Mouse (Mus musculus) erythroblast, embryonic 14.5 days (primary cell): ENCODE results near the gene Frmd4b. TPM values are rescaled to one million over a fixed set of nuclear protein-coding genes. Genes with fewer than 3 reads are reported as not detected.

Source experiments
- H3K27me3 ChIP-seq: 2 replicates; pipeline ENCODE4 v1.6.1; 2012; ENCODE audit warnings: inconsistent platforms; ENCODE audit not compliant: control insufficient read depth
- H3K36me3 ChIP-seq: 2 replicates; pipeline ENCODE4 v1.6.1; 2012; ENCODE audit warnings: mild to moderate bottlenecking, inconsistent platforms; ENCODE audit not compliant: control insufficient read depth
- H3K4me1 ChIP-seq: 2 replicates; pipeline ENCODE4 v1.6.1; 2012; ENCODE audit warnings: inconsistent platforms; ENCODE audit not compliant: control insufficient read depth
- H3K4me3 ChIP-seq: replicated peaks from 2 replicates; pipeline ENCODE3; 2012; ENCODE audit warnings: moderate library complexity, mild to moderate bottlenecking, inconsistent platforms
- H3K9me3 ChIP-seq: 2 replicates; pipeline ENCODE4 v1.6.1; 2012; ENCODE audit warnings: low read length, inconsistent platforms, mixed read lengths; ENCODE audit not compliant: control insufficient read depth
- GATA1 ChIP-seq: IDR thresholded peaks from 2 replicates; pipeline ENCODE4 v1.6.1; 2012; ENCODE audit warnings: low read length, inconsistent platforms, mixed read lengths
- TAL1 ChIP-seq: IDR thresholded peaks from 3 replicates; pipeline ENCODE4 v1.6.1; 2012; ENCODE audit warnings: low read length, inconsistent platforms, mixed read lengths
- polyA plus RNA-seq: library from polyadenylated mRNA; stranded (reverse); fragments of >175 nt; gene quantifications from 2 replicates; pipeline ENCODE4 v1.2.3, GENCODE M21; 2012

The Frmd4b gene
- polyA plus RNA-seq, 1 experiment: not detected

DNA sequence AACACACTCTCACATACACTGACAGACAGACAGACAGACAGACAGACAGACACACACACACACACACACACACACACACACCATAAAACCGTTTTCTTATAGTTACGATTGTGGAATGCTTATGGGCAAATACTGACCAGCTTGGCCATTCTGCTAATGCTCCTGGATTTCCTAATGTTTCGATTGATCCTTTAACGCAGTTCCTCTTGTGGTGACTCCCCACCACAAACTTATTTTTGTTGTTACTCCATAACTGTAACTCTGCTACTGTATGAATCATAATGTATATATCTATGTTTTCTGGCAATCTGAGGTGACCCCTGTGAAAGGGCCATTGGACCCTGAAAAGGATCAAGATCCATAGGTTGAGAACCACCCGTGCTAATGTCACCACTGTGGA, 165.1 kb downstream of the Frmd4b start:
- Histone ChIP-seq H3K4me1 (no peaks in the 10 kb centered on the region), H3K9me3 (no peaks in the 10 kb centered on the region), H3K4me3 (no peak overlapping the region), H3K27me3 (peaks cover 3% of the 10 kb centered on the region; the same call in 1 of the 2 replicates), H3K36me3 (no peaks in the 10 kb centered on the region)
- no peak for TF ChIP-seq TAL1
- TF ChIP-seq GATA1: no peak

DNA sequence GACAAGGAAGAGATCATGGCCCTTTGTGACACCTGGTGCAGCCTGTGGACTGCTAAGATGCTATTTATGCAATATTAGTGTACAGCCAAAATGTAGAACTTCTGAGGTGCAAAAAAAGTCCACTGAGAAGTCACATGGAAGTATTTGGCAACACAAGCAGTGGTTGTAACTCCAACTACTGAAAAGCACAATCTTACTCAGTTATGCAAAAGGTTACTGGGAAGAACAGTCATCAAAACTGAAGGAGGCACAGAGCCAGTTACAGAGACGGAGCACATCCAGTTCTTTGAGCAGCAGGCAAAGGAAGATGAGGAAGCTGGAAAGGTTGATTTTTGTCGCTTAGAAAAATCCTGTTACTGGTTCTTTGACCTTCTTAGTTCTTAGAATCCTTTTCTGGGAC, 167.5 kb downstream of the Frmd4b start:
- no peaks in the 10 kb centered on the region for H3K4me1 ChIP-seq
- H3K36me3 ChIP-seq: no peaks in the 10 kb centered on the region
- no peak overlapping the region for H3K4me3 ChIP-seq
- TF ChIP-seq TAL1: no peak
- TF ChIP-seq GATA1: no peak
- H3K27me3 ChIP-seq: no peaks in the 10 kb centered on the region
- no peaks in the 10 kb centered on the region for H3K9me3 ChIP-seq

DNA sequence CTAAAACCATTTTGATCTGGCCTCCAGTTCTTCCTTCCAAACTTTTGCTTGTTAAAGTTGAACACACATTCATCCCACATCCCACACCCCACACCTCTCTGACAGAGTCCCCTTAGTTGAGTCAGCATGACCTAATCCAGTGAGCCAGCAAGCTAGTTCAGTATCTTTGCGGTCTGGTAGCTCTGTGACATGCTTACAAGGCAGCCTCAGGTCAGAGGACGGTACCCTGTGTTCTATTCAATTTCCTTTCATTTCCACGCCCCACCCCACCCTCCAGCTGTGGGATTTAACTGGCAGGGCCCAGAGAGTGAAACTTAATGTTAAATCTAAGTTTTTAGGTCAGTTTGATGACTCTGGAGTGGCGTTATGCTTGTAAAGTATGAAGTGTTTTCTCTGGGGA, 170.3 kb downstream of the Frmd4b start:
- no peak overlapping the region for H3K4me3 ChIP-seq
- H3K4me1 ChIP-seq: no peaks in the 10 kb centered on the region
- H3K27me3 ChIP-seq: no peaks in the 10 kb centered on the region
- no peaks in the 10 kb centered on the region for H3K9me3 ChIP-seq
- no peaks in the 10 kb centered on the region for H3K36me3 ChIP-seq
- TF ChIP-seq GATA1 (no peak), TAL1 (no peak)

DNA sequence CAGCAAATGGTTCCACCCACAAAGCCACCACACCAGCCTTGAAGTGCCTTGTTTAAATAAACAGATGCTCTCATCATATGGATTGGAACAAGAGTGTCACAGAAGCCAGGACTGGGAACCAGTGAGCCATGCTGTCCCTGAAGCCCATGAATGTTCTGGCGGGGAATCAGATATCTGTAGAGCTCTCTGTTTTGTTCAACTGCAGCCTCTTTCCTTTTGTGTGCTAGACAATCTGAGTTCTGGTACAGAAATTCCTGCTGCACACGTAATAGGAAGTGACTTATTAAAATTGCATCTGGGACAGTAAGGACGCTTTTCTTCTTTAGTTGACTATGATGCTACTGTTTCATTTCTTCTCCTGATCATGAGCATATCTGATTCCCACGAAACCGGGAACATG, 173.2 kb downstream of the Frmd4b start:
- no peak for TF ChIP-seq TAL1
- TF ChIP-seq GATA1: no peak
- no peaks in the 10 kb centered on the region for H3K27me3 ChIP-seq
- H3K4me1 ChIP-seq: no peaks in the 10 kb centered on the region

DNA sequence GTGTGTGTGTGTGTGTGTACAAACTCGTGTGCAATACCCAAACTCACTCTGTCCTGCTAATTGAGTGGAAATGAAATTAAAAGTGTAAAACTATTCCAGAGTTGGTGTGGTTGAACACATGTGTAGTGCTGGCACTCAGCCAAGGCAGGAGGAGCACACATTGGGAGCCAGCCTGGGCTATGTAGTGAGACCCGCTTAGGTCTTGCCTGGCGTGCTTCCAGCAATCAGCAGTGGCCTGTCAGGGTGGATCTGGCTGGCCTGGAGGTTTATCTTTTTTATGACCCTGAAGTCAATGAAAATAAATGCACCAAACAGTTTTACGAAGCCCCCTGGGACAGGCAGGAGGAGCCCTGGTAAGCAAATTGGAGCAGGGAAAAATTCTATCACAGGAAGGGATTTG, 173.8 kb downstream of the Frmd4b start:
- Histone ChIP-seq H3K4me3 (no peak overlapping the region), H3K9me3 (no peaks in the 10 kb centered on the region), H3K4me1 (no peaks in the 10 kb centered on the region), H3K27me3 (no peaks in the 10 kb centered on the region), H3K36me3 (no peaks in the 10 kb centered on the region)
- no peak for TF ChIP-seq TAL1

More for the DNA sequence above, 173.2 kb downstream of the Frmd4b start:
- no peak overlapping the region for H3K4me3 ChIP-seq
- no peaks in the 10 kb centered on the region for H3K9me3 ChIP-seq
- H3K36me3 ChIP-seq: no peaks in the 10 kb centered on the region

DNA sequence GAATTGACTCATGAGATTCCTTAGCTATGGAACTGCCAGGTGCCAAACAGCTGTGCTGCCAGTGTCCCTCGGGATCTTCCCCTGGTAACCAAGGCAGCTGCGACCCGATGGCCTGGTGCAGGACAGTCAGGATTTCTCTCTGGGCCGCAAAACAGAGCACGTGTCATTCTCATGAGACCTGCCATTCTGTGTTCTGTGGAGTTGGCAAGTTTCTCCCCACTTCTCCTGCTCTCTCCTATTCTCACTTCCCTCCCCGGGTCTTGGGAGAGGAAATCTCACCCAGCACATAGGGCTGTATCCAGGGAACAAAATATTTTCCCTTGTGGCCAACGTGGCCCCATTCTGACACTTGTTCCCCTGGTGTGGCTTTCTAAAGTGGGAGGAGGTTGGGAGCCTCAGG, 176.0 kb downstream of the Frmd4b start:
- no peaks in the 10 kb centered on the region for H3K36me3 ChIP-seq
- H3K9me3 ChIP-seq: no peaks in the 10 kb centered on the region
- H3K27me3 ChIP-seq: no peaks in the 10 kb centered on the region
- no peaks in the 10 kb centered on the region for H3K4me1 ChIP-seq
- no peak overlapping the region for H3K4me3 ChIP-seq
- TF ChIP-seq TAL1: no peak
- no peak for TF ChIP-seq GATA1

DNA sequence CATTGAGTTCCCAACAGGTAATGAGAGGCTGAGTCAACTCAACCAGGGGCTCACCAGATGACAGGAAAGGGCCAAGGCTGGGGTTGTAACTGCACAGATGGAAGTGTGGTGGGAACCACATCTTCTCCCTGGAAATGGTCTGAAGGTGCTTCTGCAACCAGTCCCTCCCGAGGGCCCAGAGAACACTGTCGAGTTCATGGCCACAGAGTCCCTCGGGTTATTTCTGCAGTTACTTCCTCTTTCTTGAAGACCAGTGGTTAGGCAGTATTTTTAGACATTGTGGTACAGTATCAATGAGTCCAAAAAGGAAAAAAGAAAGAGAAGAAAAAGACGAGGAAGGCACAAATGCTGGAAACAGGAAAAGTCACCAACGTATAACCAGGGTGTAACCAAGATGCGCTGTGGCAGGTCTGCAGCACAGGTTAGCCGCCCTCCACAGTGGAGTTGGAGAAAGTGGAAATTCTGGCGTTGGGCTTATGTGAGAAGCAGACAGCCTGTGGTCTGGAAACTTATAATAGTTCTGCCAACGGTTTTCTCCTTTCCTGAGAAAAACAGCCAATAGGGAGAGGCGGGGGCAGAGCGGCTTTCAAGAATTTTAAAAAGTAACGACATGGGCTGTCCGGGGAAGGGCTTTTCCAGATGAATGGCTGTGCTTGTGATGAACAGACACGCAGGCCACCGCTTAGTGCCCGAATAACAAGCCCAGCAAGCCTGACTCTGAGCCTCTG, 178.3 kb downstream of the Frmd4b start:
- Histone ChIP-seq H3K4me1 (no peaks in the 10 kb centered on the region), H3K4me3 (no peak overlapping the region), H3K9me3 (no peaks in the 10 kb centered on the region), H3K36me3 (no peaks in the 10 kb centered on the region), H3K27me3 (no peaks in the 10 kb centered on the region)
- TF ChIP-seq GATA1 (no peak), TAL1 (no peak)

DNA sequence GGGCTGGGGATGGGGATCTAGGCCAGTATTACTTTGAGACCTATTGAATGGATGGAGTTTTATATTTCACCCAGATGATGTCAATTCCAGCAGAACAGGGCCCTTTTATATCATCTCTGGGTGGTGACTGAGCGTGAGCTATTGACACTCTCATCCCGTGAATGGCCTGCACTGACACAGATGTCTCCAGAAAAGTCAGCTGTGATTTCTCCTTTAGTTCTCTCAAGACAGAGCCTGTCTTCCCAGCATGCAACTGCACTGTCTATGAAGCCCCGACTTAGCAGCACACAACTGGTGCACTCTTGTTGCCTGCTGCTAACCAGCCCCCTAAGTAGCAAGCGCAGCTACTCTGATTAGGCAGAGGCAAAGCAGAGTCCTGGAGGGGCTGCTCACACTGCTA, 182.6 kb downstream of the Frmd4b start:
- TF ChIP-seq GATA1 (no peak), TAL1 (no peak)
- H3K9me3 ChIP-seq: no peaks in the 10 kb centered on the region
- H3K4me3 ChIP-seq: no peak overlapping the region
- no peaks in the 10 kb centered on the region for H3K27me3 ChIP-seq
- no peaks in the 10 kb centered on the region for H3K36me3 ChIP-seq
- H3K4me1 ChIP-seq: no peaks in the 10 kb centered on the region

DNA sequence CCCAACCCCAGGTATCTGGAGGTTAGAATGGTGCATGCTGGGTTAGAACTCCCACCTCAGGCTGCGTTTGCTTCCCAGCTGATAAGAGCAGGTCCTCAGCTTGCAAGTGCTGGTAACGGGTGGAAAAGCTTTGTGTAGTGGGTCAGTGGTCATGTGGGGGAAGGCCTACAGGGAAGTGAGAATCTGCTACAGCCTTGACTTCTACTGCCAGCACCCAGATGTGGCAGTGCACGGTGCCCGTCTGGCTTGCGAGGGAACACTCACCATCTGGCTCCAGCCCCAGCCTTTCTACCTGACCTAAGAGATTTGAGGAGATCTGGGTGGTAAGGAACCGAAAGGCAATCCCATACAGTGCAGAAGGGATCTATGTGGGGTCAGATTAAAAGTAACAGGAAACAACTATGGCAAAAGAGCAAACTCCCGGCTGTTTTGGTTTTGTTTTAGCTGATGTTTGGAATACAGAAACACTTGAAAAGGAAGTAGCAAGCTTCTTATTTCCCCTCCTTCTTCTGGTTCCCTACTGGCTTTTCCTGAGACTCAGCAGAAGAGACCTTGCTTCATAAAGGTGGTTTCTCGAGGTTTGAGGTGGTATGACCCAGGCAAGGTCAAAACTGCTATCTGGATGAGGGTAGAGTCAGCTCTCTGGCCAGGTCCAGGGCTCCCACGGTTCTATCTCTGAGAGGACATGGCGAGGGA, 185.9 kb downstream of the Frmd4b start:
- Histone ChIP-seq H3K4me1 (no peaks in the 10 kb centered on the region), H3K4me3 (no peak overlapping the region)
- TF ChIP-seq TAL1: no peak
- TF ChIP-seq GATA1: no peak

DNA sequence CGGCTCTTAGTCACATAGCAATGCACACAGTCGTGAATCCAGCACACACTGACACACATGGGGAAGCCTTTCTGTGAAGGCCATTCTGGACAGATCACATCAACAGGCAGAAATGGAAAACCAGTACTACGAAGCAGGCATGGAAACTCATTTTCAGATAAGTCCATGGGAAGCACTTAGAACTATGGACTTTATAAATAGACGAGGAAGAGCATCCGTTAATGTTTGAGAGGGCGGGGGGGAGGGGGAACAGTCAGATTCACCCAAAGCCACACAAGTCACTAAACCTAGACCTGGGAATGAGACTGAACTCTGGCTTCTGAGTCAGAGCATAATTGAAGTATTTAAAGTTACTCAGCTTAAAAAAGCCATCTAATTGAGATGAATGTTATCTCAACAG, 186.8 kb downstream of the Frmd4b start:
- no peaks in the 10 kb centered on the region for H3K4me1 ChIP-seq
- H3K4me3 ChIP-seq: no peak overlapping the region

More for the DNA sequence above, 185.9 kb downstream of the Frmd4b start:
- no peaks in the 10 kb centered on the region for H3K36me3 ChIP-seq
- no peaks in the 10 kb centered on the region for H3K27me3 ChIP-seq
- H3K9me3 ChIP-seq: no peaks in the 10 kb centered on the region

More for the DNA sequence above, 186.8 kb downstream of the Frmd4b start:
- TF ChIP-seq GATA1 (no peak), TAL1 (no peak)
- H3K9me3 ChIP-seq: no peaks in the 10 kb centered on the region
- no peaks in the 10 kb centered on the region for H3K36me3 ChIP-seq
- no peaks in the 10 kb centered on the region for H3K27me3 ChIP-seq
